In the genomic region with DNA sequence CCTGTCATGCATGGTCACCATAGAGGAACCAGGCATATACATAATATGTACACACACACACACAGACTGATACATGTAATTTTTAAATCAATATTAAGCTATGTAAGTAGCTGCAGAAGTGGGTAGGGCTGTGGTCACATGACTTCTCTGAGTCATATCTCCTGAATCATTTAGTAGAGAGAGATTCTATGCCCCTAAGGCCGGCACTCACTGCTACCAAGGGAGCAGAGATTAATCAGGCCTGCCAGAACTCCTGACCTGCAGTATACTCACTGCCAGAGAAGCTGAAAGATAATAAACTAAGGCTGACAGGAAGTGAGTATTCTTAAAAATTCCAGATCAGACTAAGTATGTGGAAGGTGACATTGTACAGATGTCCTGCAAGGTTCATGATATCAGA, we compare ENCODE assay signal across 24 mouse cellular contexts.
DNase-seq lines count a peak whose midpoint lies in the region; ATAC-seq lines count a peak whose summit lies in the region.
"Had no signal": no experiment of that assay in that cellular context is flagged by ENCODE, and none has a peak within 500 bp of the region (broad histone marks: within the 10 kb centered on the region; RNA-seq: fewer than 3 reads in every experiment).

No protein-coding gene starts in this region.

- H3K27me3 ChIP-seq in liver, embryonic 12.5 days (replicated peaks) = no peaks in the 10 kb centered on the region
- no peaks in the 10 kb centered on the region for H3K27me3 ChIP-seq in stomach, embryonic 15.5 days (replicated peaks)
- H3K27me3 ChIP-seq in midbrain, embryonic 16.5 days (ENCODE audit: control insufficient read depth, insufficient read depth, low read depth, low read length) = no peaks in the 10 kb centered on the region
- H3K27me3 ChIP-seq: forebrain, embryonic 15.5 days; limb, embryonic 12.5 days; liver, embryonic 13.5 days; lung, embryonic 15.5 days; neural tube, embryonic 15.5 days had no signal

- no peaks in the 10 kb centered on the region for H3K9me3 ChIP-seq in liver, embryonic 12.5 days (replicated peaks)
- H3K9me3 ChIP-seq in stomach, embryonic 15.5 days = no peaks in the 10 kb centered on the region
- H3K9me3 ChIP-seq in midbrain, embryonic 16.5 days (replicated peaks; ENCODE audit: control insufficient read depth, low read length, poor library complexity, severe bottlenecking) = no peaks in the 10 kb centered on the region
- H3K9me3 ChIP-seq: forebrain, embryonic 15.5 days; hindbrain, embryonic 10.5 days; liver, embryonic 13.5 days; lung, embryonic 15.5 days; midbrain, embryonic 10.5 days; neural tube, embryonic 15.5 days had no signal

- H3K27ac ChIP-seq in liver, embryonic 12.5 days = no peak overlapping the region
- no peak overlapping the region for H3K27ac ChIP-seq in stomach, embryonic 15.5 days
- H3K27ac ChIP-seq in midbrain, embryonic 16.5 days (ENCODE audit: low read length) = no peak overlapping the region
- H3K27ac ChIP-seq: forebrain, embryonic 15.5 days; hindbrain, embryonic 10.5 days; hindbrain, postnatal 0 days; kidney, postnatal 0 days; limb, embryonic 12.5 days; liver, embryonic 13.5 days; lung, embryonic 15.5 days; macrophage; midbrain, embryonic 10.5 days; neural tube, embryonic 15.5 days had no signal

- no peaks in the 10 kb centered on the region for H3K36me3 ChIP-seq in liver, embryonic 12.5 days
- H3K36me3 ChIP-seq in stomach, embryonic 15.5 days = no peaks in the 10 kb centered on the region
- H3K36me3 ChIP-seq in midbrain, embryonic 16.5 days (ENCODE audit: control insufficient read depth, insufficient read depth, low read length) = no peaks in the 10 kb centered on the region
- H3K36me3 ChIP-seq: forebrain, embryonic 15.5 days; hindbrain, embryonic 10.5 days; limb, embryonic 12.5 days; liver, embryonic 13.5 days; lung, embryonic 15.5 days; midbrain, embryonic 10.5 days; neural tube, embryonic 15.5 days had no signal

- 14% methylated on average over 1 of the region's 1 CpGs for WGBS in liver, embryonic 12.5 days (ENCODE audit: insufficient replicate concordance)
- 10% methylated on average over 1 of the region's 1 CpGs for WGBS in stomach, embryonic 15.5 days
- WGBS in midbrain, embryonic 16.5 days = 35% methylated on average over 1 of the region's 1 CpGs

- no peak overlapping the region for H3K4me2 ChIP-seq in liver, embryonic 12.5 days
- H3K4me2 ChIP-seq in stomach, embryonic 15.5 days = no peak overlapping the region
- no peak overlapping the region for H3K4me2 ChIP-seq in midbrain, embryonic 16.5 days (ENCODE audit: low read length)
- H3K4me2 ChIP-seq: forebrain, embryonic 15.5 days; heart, embryonic 11.5 days; limb, embryonic 12.5 days; liver, embryonic 13.5 days; lung, embryonic 15.5 days; neural tube, embryonic 15.5 days had no signal

- peaks cover 27% of the 10 kb centered on the region for H3K4me1 ChIP-seq in liver, embryonic 12.5 days
- H3K4me1 ChIP-seq in stomach, embryonic 15.5 days = no peaks in the 10 kb centered on the region
- H3K4me1 ChIP-seq in midbrain, embryonic 16.5 days (ENCODE audit: control insufficient read depth, insufficient read depth, low read length) = no peaks in the 10 kb centered on the region
- H3K4me1 ChIP-seq: hindbrain, embryonic 10.5 days; limb, embryonic 12.5 days; midbrain, embryonic 10.5 days had no signal

- no peak overlapping the region for H3K9ac ChIP-seq in liver, embryonic 12.5 days
- no peak overlapping the region for H3K9ac ChIP-seq in stomach, embryonic 15.5 days
- H3K9ac ChIP-seq in midbrain, embryonic 16.5 days (ENCODE audit: low read depth, low read length) = no peak overlapping the region
- H3K9ac ChIP-seq: forebrain, embryonic 15.5 days; limb, embryonic 12.5 days; liver, embryonic 13.5 days; lung, embryonic 15.5 days; neural tube, embryonic 15.5 days had no signal

- DNase-seq in liver = no peak
- peak; percentile 41 for DNase-seq in MN1 (ENCODE audit: low spot score)
- DNase-seq in adrenal gland, postnatal 36 days = peak; percentile 59 to 66
- no peak for DNase-seq in cerebellum, adult 9-11 months
- DNase-seq: cerebellum, adult 18-20 months; gastrocnemius, postnatal 10 days; heart, adult 11 months; kidney, adult 2 months; liver, embryonic 13.5 days; right cerebral cortex, postnatal 14 days; thymus, postnatal 14 days had no signal

- ATAC-seq in liver, embryonic 12.5 days = 0 out of 2 replicates have a peak, but pooled peaks have one; percentile 18
- ATAC-seq in stomach, embryonic 15.5 days (ENCODE audit: insufficient read depth, low FRiP score, low read depth) = peak; percentile 31; the same call in 1 of the 2 replicates
- no peak for ATAC-seq in midbrain, embryonic 16.5 days
- ATAC-seq: forebrain, embryonic 15.5 days; hindbrain, postnatal 0 days had no signal

- H3K4me3 ChIP-seq in liver, embryonic 12.5 days = no peak overlapping the region
- no peak overlapping the region for H3K4me3 ChIP-seq in stomach, embryonic 15.5 days (replicated peaks)
- H3K4me3 ChIP-seq in midbrain, embryonic 16.5 days (ENCODE audit: low read depth, low read length) = no peak overlapping the region
- H3K4me3 ChIP-seq: forebrain, embryonic 15.5 days; hindbrain, embryonic 10.5 days; limb, embryonic 12.5 days; liver, embryonic 13.5 days; lung, embryonic 15.5 days; midbrain, embryonic 10.5 days; neural tube, embryonic 15.5 days had no signal

Comparison
In these comparisons a context has a peak if more than half of its experiments do, and no peak if none do; other contexts are left out.
1. DNase-seq: peak in MN1 (single experiment) and adrenal gland, postnatal 36 days (2 of 2); none in liver (single experiment) and cerebellum, adult 9-11 months (single experiment).